Mouse (Mus musculus) bone marrow macrophage, adult 2 months (primary cell): ENCODE measurements around the gene Gm44805.

Experiments
- CTCF ChIP-seq: IDR thresholded peaks from 2 replicates; pipeline ENCODE4 v1.5.1; 2012; ENCODE audit warnings: low read depth, mild to moderate bottlenecking, low read length, moderate library complexity
- POLR2A ChIP-seq: IDR thresholded peaks from 2 replicates; pipeline ENCODE4 v1.6.1; 2012; ENCODE audit warnings: mild to moderate bottlenecking, low read depth, low read length, borderline replicate concordance

DNA sequence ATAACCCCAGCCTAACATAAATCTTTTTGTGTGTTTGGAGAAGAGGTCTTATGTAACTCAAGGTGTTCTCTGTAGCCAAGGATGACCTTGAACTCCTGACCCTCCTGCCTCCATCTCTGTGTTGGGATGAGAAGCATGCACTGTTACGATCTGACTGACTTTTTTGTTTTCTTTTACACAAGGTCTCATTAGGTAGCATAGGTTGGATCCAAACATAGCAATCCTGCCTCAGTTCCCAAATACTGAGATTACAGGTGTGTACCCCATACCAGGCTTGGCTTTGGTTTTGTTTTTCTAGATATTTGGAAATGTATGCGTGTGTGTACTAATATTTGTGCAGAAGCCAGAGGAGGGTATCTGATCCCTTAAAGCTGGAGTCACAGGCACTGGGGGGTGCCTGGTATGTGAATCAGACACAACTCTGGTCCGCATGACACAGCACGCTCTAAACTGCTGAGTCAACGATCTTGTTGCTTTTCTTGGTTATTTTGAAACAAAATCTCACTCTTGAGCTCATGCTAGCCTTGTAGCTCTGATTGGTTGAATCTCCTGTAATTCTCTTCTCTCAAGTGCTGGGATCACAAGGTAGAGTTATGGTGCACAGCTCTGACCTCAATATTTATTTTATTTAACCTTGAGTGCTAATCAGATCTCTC lies 37.2 kb upstream of the Gm44805 start:
- TF ChIP-seq CTCF, result no peak
- TF ChIP-seq POLR2A, result no peak
